Mouse (Mus musculus): ENCODE data around the gene Mmachc.
"Not testable (repeated sequence)": the region's sequence is repeated elsewhere in the genome, so short reads cannot be mapped to it uniquely, and the experiment has no call there.

Gene Mmachc

GRCm38 (mm10) chr4:116674761-116675160, 33.4 kb downstream of the Mmachc start:
- CTCF ChIA-PET, result not testable (repeated sequence)
- POLR2A ChIA-PET, result interaction anchor here in 2 of 4 experiments (0.5 to 6.2 kb wide), 9 partner anchors 9 to 49 kb away, joined by 3 to 73 read pairs (median 5); partner anchors contain the start of gene Prdx1 (in 2 of the 2)

GRCm38 (mm10) chr4:116672785-116673184, 35.4 kb downstream of the Mmachc start:
- CTCF ChIA-PET, result interaction anchor here in 1 of 4 experiments (0.8 kb wide), 2 partner anchors 11 to 28 kb away, joined by 4 to 5 read pairs; no protein-coding TSS in a partner anchor
- POLR2A ChIA-PET, result interaction anchor here (0.7 to 6.2 kb wide), 8 partner anchors 11 to 28 kb away, joined by 3 to 73 read pairs (median 6); partner anchors contain the start of genes Prdx1 (in 4 of the 4) and Akr1a1 (in 1 of the 4)

DNA sequence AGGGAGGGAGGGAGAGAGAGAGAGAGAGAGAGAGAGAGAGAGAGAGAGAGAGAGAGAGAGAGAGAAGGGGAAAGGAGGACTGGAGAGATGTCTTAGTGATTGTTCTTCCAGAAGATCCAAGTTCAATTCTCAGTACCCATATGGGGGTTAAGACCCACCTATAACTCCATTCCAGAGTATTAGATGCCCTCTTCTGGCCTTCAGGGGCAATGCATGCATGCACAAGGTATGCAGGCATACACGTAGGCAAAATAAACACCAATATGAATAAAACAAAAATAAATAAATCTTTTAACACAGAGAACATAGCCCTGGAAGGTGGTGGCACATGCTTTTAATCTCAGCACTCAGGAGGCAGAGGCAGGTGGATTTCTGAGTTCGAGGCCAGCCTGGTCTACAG, 38.9 kb downstream of the Mmachc start:
- CTCF ChIA-PET, result no interaction called here
- POLR2A ChIA-PET, result interaction anchor here in 1 of 4 experiments (1.7 kb wide), 1 partner anchor 16 kb away, joined by 6 read pairs; the partner anchor contains the start of gene Prdx1

- ChIA-PET POLR2A (interaction anchor here in 2 of 4 experiments (1.2 to 1.7 kb wide), 3 partner anchors 17 to 40 kb away, joined by 4 to 6 read pairs (median 6); partner anchors contain the start of genes Prdx1 (in 2 of the 2) and Nasp (in 1 of the 2)), CTCF (interaction anchor here in 1 of 4 experiments (1.3 kb wide), 1 partner anchor 16 kb away, joined by 5 read pairs; the partner anchor contains the start of gene Akr1a1)
These were observed 40.1 kb downstream of the Mmachc start for GRCm38 (mm10) chr4:116668145-116668544.

- POLR2A ChIA-PET, result interaction anchor here in 3 of 4 experiments (0.6 to 18.6 kb wide), 5 partner anchors 10 to 508 kb away, joined by 3 to 320 read pairs (median 5); partner anchors contain the start of gene Prdx1 (in 1 of the 3)
- CTCF ChIA-PET, result interaction anchor here in 2 of 4 experiments (0.6 to 1.1 kb wide), 2 partner anchors 19 to 88 kb away, joined by 3 to 4 read pairs; partner anchors contain the start of gene Prdx1 (in 1 of the 2)
These were observed 41.6 kb downstream of the Mmachc start for GRCm38 (mm10) chr4:116666625-116667024.

DNA sequence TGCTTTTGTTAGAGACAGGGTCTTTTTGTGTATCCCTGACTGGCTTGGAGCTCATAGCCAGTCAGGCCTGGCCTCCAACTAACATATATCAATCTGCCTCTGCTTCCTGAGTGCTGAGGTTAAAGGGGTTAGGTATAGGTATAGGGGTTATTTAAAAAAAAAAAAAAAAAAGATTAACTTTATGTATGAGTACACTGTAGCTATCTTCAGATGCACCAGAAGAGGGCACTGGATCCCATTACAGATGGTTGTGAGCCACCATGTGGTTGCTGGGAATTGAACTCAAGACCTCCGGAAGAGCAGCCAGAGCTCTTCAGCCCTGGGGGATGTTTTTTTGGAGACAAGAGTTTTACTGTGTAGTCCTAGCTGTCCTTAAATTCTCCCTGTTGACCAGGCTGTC, 46.2 kb downstream of the Mmachc start:
- ChIA-PET POLR2A (interaction anchor here (0.6 to 28.6 kb wide), 25 partner anchors 11 to 881 kb away, joined by 3 to 786 read pairs (median 3); partner anchors contain the start of genes Prdx1 (in 3 of the 4), Akr1a1 (in 2 of the 4), Tesk2 (in 2 of the 4) and Gpbp1l1 (in 1 of the 4)), CTCF (interaction anchor here (0.6 to 1.8 kb wide), 23 partner anchors 9 to 1973 kb away, joined by 3 to 12 read pairs (median 4); partner anchors contain the start of genes Akr1a1 (in 2 of the 4), Nasp (in 1 of the 4) and Prdx1 (in 1 of the 4))

GRCm38 (mm10) chr4:116660829-116661228, 47.4 kb downstream of the Mmachc start:
- ChIA-PET POLR2A (interaction anchor here (0.6 to 28.6 kb wide), 18 partner anchors 9 to 495 kb away, joined by 3 to 786 read pairs (median 5); partner anchors contain the start of genes Prdx1 (in 4 of the 4), Akr1a1 (in 3 of the 4), Gpbp1l1 (in 2 of the 4) and Nasp (in 1 of the 4)), CTCF (interaction anchor here in 3 of 4 experiments (0.5 to 1.5 kb wide), 5 partner anchors 9 to 32 kb away, joined by 3 read pairs; partner anchors contain the start of gene Akr1a1 (in 1 of the 3))

- ChIA-PET CTCF (interaction anchor here in 1 of 4 experiments (2.7 kb wide), 1 partner anchor 15 kb away, joined by 18 read pairs; no protein-coding TSS in a partner anchor), POLR2A (interaction anchor here (0.7 to 28.6 kb wide), 12 partner anchors 8 to 578 kb away, joined by 3 to 786 read pairs (median 13); partner anchors contain the start of genes Prdx1 (in 4 of the 4), Akr1a1 (in 3 of the 4) and Nasp (in 1 of the 4))
These were observed 48.3 kb downstream of the Mmachc start for GRCm38 (mm10) chr4:116659916-116660315.

DNA sequence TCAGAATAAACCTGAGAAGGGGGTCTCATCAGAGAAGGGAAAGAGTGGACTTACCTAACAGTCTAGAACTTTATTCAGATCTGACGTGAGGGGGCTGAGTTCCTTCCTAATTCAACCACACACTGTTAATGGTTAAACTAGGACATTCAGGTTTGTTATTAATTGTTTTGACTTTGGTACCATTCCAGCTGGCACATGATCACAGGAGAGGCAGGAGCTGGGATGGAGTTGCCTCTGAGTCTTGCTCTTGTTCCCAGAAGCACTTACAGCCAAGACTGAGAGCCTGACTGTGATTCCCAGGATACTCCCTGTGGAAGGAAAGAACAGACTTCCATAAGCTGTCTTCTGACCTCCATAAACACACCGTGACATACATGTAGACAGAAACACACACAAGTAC, 48.7 kb downstream of the Mmachc start:
- ChIA-PET POLR2A (interaction anchor here (0.7 to 28.6 kb wide), 12 partner anchors 8 to 578 kb away, joined by 3 to 786 read pairs (median 10); partner anchors contain the start of genes Akr1a1 (in 3 of the 4), Prdx1 (in 3 of the 4), Gpbp1l1 (in 1 of the 4) and Nasp (in 1 of the 4)), CTCF (interaction anchor here in 1 of 4 experiments (2.7 kb wide), 1 partner anchor 15 kb away, joined by 18 read pairs; no protein-coding TSS in a partner anchor)

DNA sequence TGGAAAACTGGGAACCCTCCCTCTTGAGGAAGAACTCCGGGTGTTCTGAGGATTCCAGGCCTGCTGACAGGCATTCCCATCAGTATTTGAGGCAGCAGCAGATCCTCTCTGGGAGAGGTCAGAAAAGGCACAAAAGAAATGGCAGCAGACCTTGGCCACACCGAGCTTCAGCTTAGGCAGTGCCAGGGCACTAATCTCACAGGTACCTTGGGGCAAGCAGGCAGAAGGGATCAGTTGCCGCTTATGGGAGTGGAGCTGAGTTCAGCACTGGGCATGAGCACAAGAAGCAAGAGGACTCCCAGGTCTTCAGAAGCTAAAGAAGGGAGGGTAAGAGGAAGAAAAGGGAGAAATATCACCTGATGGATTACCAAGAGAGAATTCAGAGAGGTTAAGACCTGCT, 50.2 kb downstream of the Mmachc start:
- ChIA-PET POLR2A (interaction anchor here (0.6 to 28.6 kb wide), 18 partner anchors 9 to 782 kb away, joined by 3 to 786 read pairs (median 4); partner anchors contain the start of genes Prdx1 (in 4 of the 4), Akr1a1 (in 1 of the 4), Ccdc163 (in 1 of the 4) and Gpbp1l1 (in 1 of the 4)), CTCF (interaction anchor here in 2 of 4 experiments (1.1 to 2.7 kb wide), 3 partner anchors 13 to 131 kb away, joined by 3 to 18 read pairs (median 5); no protein-coding TSS in a partner anchor)

- ChIA-PET CTCF (interaction anchor here in 3 of 4 experiments (0.5 to 2.1 kb wide), 4 partner anchors 8 to 1119 kb away, joined by 3 to 7 read pairs (median 4); no protein-coding TSS in a partner anchor), POLR2A (interaction anchor here (0.7 to 28.6 kb wide), 20 partner anchors 8 to 435 kb away, joined by 3 to 786 read pairs (median 4); partner anchors contain the start of genes Prdx1 (in 4 of the 4), Gpbp1l1 (in 2 of the 4), Nasp (in 2 of the 4) and Akr1a1 (in 1 of the 4))
These were observed 52.5 kb downstream of the Mmachc start for GRCm38 (mm10) chr4:116655658-116656057.

- CTCF ChIA-PET, result interaction anchor here in 3 of 4 experiments (0.5 to 2.1 kb wide), 4 partner anchors 8 to 1119 kb away, joined by 3 to 7 read pairs (median 4); no protein-coding TSS in a partner anchor
- POLR2A ChIA-PET, result interaction anchor here in 3 of 4 experiments (0.6 to 28.6 kb wide), 15 partner anchors 8 to 98 kb away, joined by 3 to 786 read pairs (median 5); partner anchors contain the start of genes Prdx1 (in 3 of the 3), Gpbp1l1 (in 2 of the 3), Nasp (in 2 of the 3) and Akr1a1 (in 1 of the 3)
These were observed 53.1 kb downstream of the Mmachc start for GRCm38 (mm10) chr4:116655100-116655499.

DNA sequence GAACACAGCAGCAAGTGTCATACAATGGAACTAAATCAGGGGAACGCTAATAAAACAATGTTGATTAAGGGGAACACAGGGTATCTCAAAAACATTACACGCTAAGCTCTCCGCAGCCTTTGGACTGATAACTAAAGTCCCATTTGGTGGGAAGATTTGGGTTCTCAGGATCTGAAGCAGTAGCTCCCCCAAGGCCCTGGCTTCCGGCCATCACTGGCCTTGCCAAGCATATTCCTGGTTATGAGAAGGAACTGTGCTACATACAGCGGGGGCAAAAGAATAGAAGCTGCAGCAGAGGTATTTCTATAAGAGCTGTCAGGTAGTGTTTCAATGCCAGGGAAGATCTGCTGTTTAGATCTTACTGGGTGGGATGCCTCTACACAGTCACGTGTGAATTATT, 55.0 kb downstream of the Mmachc start:
- ChIA-PET POLR2A (interaction anchor here in 3 of 4 experiments (0.9 to 28.6 kb wide), 12 partner anchors 6 to 79 kb away, joined by 3 to 786 read pairs (median 30); partner anchors contain the start of genes Prdx1 (in 3 of the 3) and Nasp (in 2 of the 3)), CTCF (interaction anchor here in 2 of 4 experiments (0.9 to 1.3 kb wide), 2 partner anchors 9 kb away, joined by 3 read pairs; no protein-coding TSS in a partner anchor)

Measured in embryonic stem cell, embryonic (primary cell).